Mouse (Mus musculus): ENCODE data around the gene Ttll12. TPM values are rescaled to one million over a fixed set of nuclear protein-coding genes. Genes with fewer than 3 reads are reported as not detected.
A peak's percentile ranks its signal among the peaks of the same experiment; 100 is the strongest.

Gene Ttll12
- polyA plus RNA-seq, 1 experiment from 2014 or later = 36.2 TPM

DNA sequence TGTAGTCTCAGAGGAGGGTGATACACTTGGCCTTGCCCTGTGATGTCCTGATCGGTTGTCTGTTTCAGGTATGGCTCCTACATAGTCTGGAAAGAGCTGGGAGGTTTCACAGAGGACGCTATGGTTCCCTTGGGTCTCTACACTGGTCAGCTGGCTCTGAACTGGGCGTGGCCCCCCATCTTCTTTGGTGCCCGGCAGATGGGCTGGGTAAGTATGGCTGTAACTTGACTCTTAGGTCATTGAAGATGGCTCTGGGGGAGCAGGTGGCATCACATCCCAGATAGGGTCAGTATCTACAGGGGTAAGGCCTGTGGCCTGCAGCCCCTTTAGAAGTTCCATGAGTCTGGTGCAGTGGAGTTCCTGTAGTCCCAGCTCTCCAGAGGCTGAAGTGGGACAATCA lies 22.8 kb downstream of the Ttll12 start:
- Histone ChIP-seq H3K4me3 (ENCODE audit: low read depth, low read length) (no peak overlapping the region), H3K9me3 (ENCODE audit: control insufficient read depth, low read length) (no peaks in the 10 kb centered on the region), H3K27ac (ENCODE audit: low read depth) (no peak overlapping the region), H3K9ac (ENCODE audit: low read length) (no peak overlapping the region), H3K36me3 (ENCODE audit: control insufficient read depth, insufficient read depth, low read length) (peaks cover 23% of the 10 kb centered on the region), H3K4me2 (ENCODE audit: low read length) (no peak overlapping the region), H3K4me1 (replicated peaks; ENCODE audit: control insufficient read depth, insufficient read depth, low read length) (no peaks in the 10 kb centered on the region), H3K27me3 (replicated peaks; ENCODE audit: control insufficient read depth, insufficient read depth, low read length) (no peaks in the 10 kb centered on the region)
- 80% methylated on average over 4 of the region's 4 CpGs for WGBS
- ATAC-seq (replicated peaks; ENCODE audit: low FRiP score, low TSS enrichment, low read depth) (no peak), DNase-seq (ENCODE audit: low spot score) (no peak)

DNA sequence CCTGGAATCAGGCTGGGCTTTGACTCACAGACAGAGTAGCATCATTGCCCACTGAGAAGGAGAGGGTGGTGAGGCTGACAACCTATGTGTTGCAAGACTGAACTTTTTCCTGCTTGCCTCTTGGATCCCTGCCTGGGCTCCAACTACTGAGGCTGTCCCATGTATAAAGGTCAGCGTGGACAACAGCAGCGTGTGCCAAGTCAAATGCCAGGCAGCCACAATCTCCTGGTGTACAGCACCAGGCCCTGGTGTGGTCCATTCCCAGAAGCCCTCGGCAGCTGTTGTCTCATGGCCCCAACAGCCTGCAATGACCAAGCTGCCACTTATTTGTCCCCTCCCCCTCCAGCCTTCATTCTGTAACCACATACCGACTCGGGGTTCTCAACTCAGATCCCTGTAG lies 23.3 kb downstream of the Ttll12 start:
- H3K4me3 ChIP-seq (ENCODE audit: low read depth, low read length) = no peak overlapping the region
- WGBS = 82% methylated on average over 5 of the region's 5 CpGs
- H3K27ac ChIP-seq (ENCODE audit: low read depth) = no peak overlapping the region
- H3K4me1 ChIP-seq (replicated peaks; ENCODE audit: control insufficient read depth, insufficient read depth, low read length) = no peaks in the 10 kb centered on the region
- ATAC-seq (replicated peaks; ENCODE audit: low FRiP score, low TSS enrichment, low read depth) (no peak), DNase-seq (ENCODE audit: low spot score) (no peak)
- no peak overlapping the region for H3K4me2 ChIP-seq (ENCODE audit: low read length)
- H3K36me3 ChIP-seq (ENCODE audit: control insufficient read depth, insufficient read depth, low read length) = peaks cover 18% of the 10 kb centered on the region
- no peaks in the 10 kb centered on the region for H3K27me3 ChIP-seq (replicated peaks; ENCODE audit: control insufficient read depth, insufficient read depth, low read length)
- H3K9me3 ChIP-seq (ENCODE audit: control insufficient read depth, low read length) = no peaks in the 10 kb centered on the region
- no peak overlapping the region for H3K9ac ChIP-seq (ENCODE audit: low read length)

DNA sequence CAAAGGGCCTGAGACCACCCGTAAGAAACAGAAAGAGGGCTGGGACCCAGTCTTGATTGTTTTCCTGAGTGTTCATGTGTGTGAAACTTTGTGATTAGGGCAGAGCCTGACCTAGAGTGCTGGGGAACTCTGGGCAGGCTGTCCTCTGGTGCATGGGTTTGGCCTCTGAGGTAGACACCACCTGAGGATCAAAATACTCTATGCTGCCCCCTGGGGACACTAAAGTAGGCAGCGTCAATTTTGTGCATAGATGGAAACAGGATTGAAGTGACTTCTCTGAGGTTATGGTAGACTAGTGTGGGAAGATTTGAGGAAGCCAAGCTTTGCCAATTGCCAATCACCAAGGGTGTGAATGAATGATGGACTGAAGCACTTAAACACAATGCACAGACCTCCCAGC lies 24.3 kb downstream of the Ttll12 start:
- H3K27ac ChIP-seq (ENCODE audit: low read depth) = no peak overlapping the region
- 77% methylated on average over 2 of the region's 2 CpGs for WGBS
- H3K27me3 ChIP-seq (replicated peaks; ENCODE audit: control insufficient read depth, insufficient read depth, low read length) = no peaks in the 10 kb centered on the region
- no peak for ATAC-seq (replicated peaks; ENCODE audit: low FRiP score, low TSS enrichment, low read depth)
- DNase-seq (ENCODE audit: low spot score) = no peak
- H3K9me3 ChIP-seq (ENCODE audit: control insufficient read depth, low read length) = no peaks in the 10 kb centered on the region
- peaks cover 8% of the 10 kb centered on the region for H3K36me3 ChIP-seq (ENCODE audit: control insufficient read depth, insufficient read depth, low read length)
- H3K4me2 ChIP-seq (ENCODE audit: low read length) = no peak overlapping the region
- no peak overlapping the region for H3K9ac ChIP-seq (ENCODE audit: low read length)
- H3K4me1 ChIP-seq (replicated peaks; ENCODE audit: control insufficient read depth, insufficient read depth, low read length) = no peaks in the 10 kb centered on the region
- H3K4me3 ChIP-seq (ENCODE audit: low read depth, low read length) = no peak overlapping the region

DNA sequence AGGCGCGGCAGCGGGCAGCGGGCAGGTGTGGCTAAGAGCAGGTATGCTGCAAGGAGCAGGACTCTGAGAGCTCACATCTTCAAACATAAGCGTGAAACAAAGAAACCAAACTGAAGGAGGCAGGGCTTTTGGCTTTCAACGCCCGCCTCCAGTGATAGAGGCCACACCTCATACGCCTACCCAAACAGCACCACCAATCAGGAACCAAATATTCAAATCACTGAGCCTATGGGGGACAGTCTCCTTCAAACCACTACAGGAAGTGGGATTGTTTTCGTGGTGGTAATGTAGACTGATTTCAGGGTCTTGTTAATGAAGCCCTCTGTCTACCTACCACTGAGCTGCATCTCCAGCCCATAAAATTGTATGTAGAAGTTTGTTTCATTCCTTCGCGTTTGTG lies 25.3 kb downstream of the Ttll12 start:
- WGBS = 55% methylated on average over 11 of the region's 11 CpGs
- Histone ChIP-seq H3K4me1 (replicated peaks; ENCODE audit: control insufficient read depth, insufficient read depth, low read length) (no peaks in the 10 kb centered on the region), H3K27ac (ENCODE audit: low read depth) (no peak overlapping the region), H3K4me2 (ENCODE audit: low read length) (no peak overlapping the region), H3K36me3 (ENCODE audit: control insufficient read depth, insufficient read depth, low read length) (no peaks in the 10 kb centered on the region), H3K27me3 (replicated peaks; ENCODE audit: control insufficient read depth, insufficient read depth, low read length) (no peaks in the 10 kb centered on the region), H3K9me3 (ENCODE audit: control insufficient read depth, low read length) (no peaks in the 10 kb centered on the region), H3K9ac (ENCODE audit: low read length) (no peak overlapping the region), H3K4me3 (ENCODE audit: low read depth, low read length) (no peak overlapping the region)
- no peak for DNase-seq (ENCODE audit: low spot score)
- ATAC-seq (replicated peaks; ENCODE audit: low FRiP score, low TSS enrichment, low read depth) = no peak

DNA sequence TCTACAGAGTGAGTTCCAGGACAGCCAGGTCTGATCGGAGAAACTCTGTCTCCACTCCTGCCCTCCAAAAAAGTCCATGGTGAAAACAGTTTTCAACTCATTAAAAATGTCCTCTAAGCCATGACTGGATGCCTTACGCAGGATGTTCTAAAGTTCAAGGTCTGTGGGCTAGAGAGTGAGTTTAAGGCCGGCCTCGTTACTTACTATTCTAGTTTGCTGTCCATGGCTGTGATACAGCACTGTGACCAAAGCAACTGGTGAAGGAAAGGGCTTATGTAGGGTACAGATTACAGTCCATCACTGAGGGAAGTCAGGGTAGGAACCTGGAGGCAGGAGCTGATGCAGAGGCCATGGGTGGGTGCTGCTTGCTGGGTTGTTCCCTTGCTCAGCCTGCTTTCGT lies 26.4 kb downstream of the Ttll12 start:
- no peak for DNase-seq (ENCODE audit: low spot score)
- H3K36me3 ChIP-seq (ENCODE audit: control insufficient read depth, insufficient read depth, low read length) = no peaks in the 10 kb centered on the region
- H3K9me3 ChIP-seq (ENCODE audit: control insufficient read depth, low read length) = no peaks in the 10 kb centered on the region
- no peaks in the 10 kb centered on the region for H3K27me3 ChIP-seq (replicated peaks; ENCODE audit: control insufficient read depth, insufficient read depth, low read length)
- no peak overlapping the region for H3K4me2 ChIP-seq (ENCODE audit: low read length)
- WGBS = 94% methylated on average over 5 of the region's 5 CpGs
- H3K4me3 ChIP-seq (ENCODE audit: low read depth, low read length) = no peak overlapping the region
- no peaks in the 10 kb centered on the region; the same call in 1 of the 2 replicates for H3K4me1 ChIP-seq (replicated peaks; ENCODE audit: control insufficient read depth, insufficient read depth, low read length)
- no peak overlapping the region for H3K9ac ChIP-seq (ENCODE audit: low read length)
- no peak for ATAC-seq (replicated peaks; ENCODE audit: low FRiP score, low TSS enrichment, low read depth)
- H3K27ac ChIP-seq (ENCODE audit: low read depth) = no peak overlapping the region

DNA sequence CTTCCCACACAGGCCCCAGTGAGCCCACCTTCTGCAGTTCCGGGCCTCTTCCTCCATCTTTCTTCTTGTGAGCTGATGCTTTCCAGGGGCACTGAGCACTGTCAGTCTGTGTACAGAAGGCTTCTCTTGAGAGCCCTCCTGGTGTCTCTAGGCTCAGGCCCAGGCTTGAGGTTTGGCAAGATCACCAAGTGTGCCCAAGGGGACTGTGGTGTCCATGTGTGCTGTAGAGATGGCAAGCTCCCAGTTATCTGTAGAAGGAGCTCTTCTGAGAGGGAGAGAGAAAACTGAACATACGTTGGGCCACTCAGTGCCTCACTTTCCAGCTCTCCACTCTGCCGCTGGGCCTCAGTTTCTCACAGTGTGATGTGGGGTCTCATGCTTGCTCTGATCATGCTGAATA lies 27.2 kb downstream of the Ttll12 start:
- Histone ChIP-seq H3K9me3 (ENCODE audit: control insufficient read depth, low read length) (no peaks in the 10 kb centered on the region), H3K36me3 (ENCODE audit: control insufficient read depth, insufficient read depth, low read length) (no peaks in the 10 kb centered on the region), H3K27ac (ENCODE audit: low read depth) (no peak overlapping the region), H3K4me2 (ENCODE audit: low read length) (no peak overlapping the region), H3K4me3 (ENCODE audit: low read depth, low read length) (no peak overlapping the region), H3K27me3 (replicated peaks; ENCODE audit: control insufficient read depth, insufficient read depth, low read length) (no peaks in the 10 kb centered on the region), H3K9ac (ENCODE audit: low read length) (no peak overlapping the region), H3K4me1 (replicated peaks; ENCODE audit: control insufficient read depth, insufficient read depth, low read length) (peaks cover 8% of the 10 kb centered on the region)
- ATAC-seq (replicated peaks; ENCODE audit: low FRiP score, low TSS enrichment, low read depth) = no peak
- no peak for DNase-seq (ENCODE audit: low spot score)
- 93% methylated on average over 3 of the region's 3 CpGs for WGBS

DNA sequence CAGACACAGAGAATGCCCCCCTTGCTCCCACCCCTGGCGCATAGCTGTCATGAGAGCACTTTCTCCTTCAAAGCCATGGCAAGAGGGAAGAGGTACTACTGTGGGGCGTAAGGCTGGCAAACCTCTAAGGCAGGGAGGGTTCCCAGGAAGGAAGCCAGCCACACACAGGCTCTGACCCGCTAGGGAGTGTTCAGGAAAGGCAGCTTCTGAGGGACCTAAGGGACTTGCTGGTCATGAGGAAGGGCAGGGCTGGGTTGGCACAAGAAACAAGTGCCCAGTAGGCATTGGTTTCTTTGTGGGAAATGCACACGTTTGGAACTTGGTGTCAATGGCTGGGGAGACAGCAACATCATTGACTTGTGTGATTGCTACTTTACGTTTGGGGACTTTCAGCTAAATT lies 29.0 kb downstream of the Ttll12 start:
- Histone ChIP-seq H3K4me3 (ENCODE audit: low read depth, low read length) (no peak overlapping the region), H3K9ac (ENCODE audit: low read length) (no peak overlapping the region), H3K4me2 (ENCODE audit: low read length) (no peak overlapping the region), H3K27me3 (replicated peaks; ENCODE audit: control insufficient read depth, insufficient read depth, low read length) (no peaks in the 10 kb centered on the region), H3K27ac (ENCODE audit: low read depth) (no peak overlapping the region), H3K9me3 (ENCODE audit: control insufficient read depth, low read length) (no peaks in the 10 kb centered on the region), H3K36me3 (ENCODE audit: control insufficient read depth, insufficient read depth, low read length) (no peaks in the 10 kb centered on the region), H3K4me1 (replicated peaks; ENCODE audit: control insufficient read depth, insufficient read depth, low read length) (peaks cover 8% of the 10 kb centered on the region)
- DNase-seq (ENCODE audit: low spot score) = no peak
- 75% methylated on average over 5 of the region's 5 CpGs for WGBS
- ATAC-seq (replicated peaks; ENCODE audit: low FRiP score, low TSS enrichment, low read depth) = no peak

DNA sequence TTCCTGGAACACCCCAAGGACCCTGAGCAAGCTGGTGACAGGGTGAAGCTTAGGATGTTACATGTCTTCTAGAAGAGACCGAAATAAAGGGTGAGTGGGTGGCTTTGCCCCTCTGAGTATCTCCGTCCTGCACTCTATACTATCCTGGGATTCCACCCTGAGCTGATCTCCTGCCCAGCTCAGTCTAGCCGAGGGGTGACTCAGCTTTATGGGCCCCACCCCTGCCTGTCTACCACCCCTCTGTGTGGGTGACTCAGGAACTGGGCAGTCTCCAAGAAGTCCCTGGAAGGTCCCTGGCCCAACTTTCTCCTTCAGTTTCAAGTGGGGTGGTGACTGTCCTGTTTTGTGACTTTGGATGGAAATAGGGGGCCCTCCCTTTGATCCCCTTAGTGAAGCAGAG lies 29.5 kb downstream of the Ttll12 start:
- no peaks in the 10 kb centered on the region for H3K9me3 ChIP-seq (ENCODE audit: control insufficient read depth, low read length)
- no peak overlapping the region for H3K27ac ChIP-seq (ENCODE audit: low read depth)
- no peaks in the 10 kb centered on the region for H3K27me3 ChIP-seq (replicated peaks; ENCODE audit: control insufficient read depth, insufficient read depth, low read length)
- no peak overlapping the region for H3K9ac ChIP-seq (ENCODE audit: low read length)
- ATAC-seq (replicated peaks; ENCODE audit: low FRiP score, low TSS enrichment, low read depth) (no peak), DNase-seq (ENCODE audit: low spot score) (no peak)
- WGBS = 83% methylated on average over 3 of the region's 3 CpGs
- H3K4me1 ChIP-seq (replicated peaks; ENCODE audit: control insufficient read depth, insufficient read depth, low read length) = peaks cover 8% of the 10 kb centered on the region
- H3K4me2 ChIP-seq (ENCODE audit: low read length) = no peak overlapping the region
- no peaks in the 10 kb centered on the region for H3K36me3 ChIP-seq (ENCODE audit: control insufficient read depth, insufficient read depth, low read length)
- no peak overlapping the region for H3K4me3 ChIP-seq (ENCODE audit: low read depth, low read length)

DNA sequence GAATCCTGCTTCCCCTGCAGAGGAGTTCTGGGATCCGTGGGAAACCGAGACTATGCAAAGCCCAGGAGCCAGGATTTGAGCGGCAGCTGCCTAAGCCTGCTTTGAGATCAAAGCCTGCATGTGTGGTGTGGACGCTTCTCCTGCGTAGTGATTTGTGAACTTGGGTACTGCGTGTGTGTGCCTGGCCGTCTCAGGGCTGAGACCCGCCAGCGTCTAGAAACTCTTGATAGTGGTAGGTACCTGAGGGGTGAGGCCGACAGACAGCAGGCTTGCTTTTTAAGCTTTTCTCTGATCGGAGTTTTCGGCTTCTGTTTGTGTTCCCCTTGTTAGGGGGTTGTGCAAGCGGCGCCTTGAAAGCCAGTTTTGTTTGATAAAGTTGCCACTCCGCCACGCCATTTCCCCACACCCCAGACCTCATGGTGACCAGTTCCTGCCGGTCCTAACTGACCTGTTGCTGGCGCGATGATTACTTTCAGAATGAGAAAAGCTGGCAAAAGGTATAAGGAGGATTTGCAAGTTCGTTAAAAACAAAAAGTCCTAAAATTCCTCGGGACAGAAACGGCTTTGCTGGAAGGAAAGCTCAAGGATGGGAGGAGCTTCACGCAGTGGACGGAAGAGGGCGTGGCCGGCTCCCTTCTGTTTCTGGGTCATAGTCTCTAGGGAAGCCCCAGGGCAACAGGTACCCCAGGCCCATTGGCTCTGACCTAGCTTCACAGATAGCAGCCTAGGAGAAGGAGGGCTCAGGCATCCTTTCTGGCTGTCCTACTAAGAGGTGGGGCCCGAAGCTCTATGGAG lies 30.9 kb downstream of the Ttll12 start:
- Histone ChIP-seq H3K9me3 (ENCODE audit: control insufficient read depth, low read length) (no peaks in the 10 kb centered on the region), H3K9ac (ENCODE audit: low read length) (peak overlapping the region; percentile 67), H3K27ac (ENCODE audit: low read depth) (peak overlapping the region; percentile 36; the same call in 1 of the 2 replicates), H3K4me2 (ENCODE audit: low read length) (peak overlapping the region; percentile 98), H3K4me1 (replicated peaks; ENCODE audit: control insufficient read depth, insufficient read depth, low read length) (peaks cover 8% of the 10 kb centered on the region), H3K4me3 (ENCODE audit: low read depth, low read length) (peak overlapping the region; percentile 63), H3K36me3 (ENCODE audit: control insufficient read depth, insufficient read depth, low read length) (no peaks in the 10 kb centered on the region), H3K27me3 (replicated peaks; ENCODE audit: control insufficient read depth, insufficient read depth, low read length) (no peaks in the 10 kb centered on the region)
- WGBS = 2% methylated on average over 27 of the region's 27 CpGs
- ATAC-seq (replicated peaks; ENCODE audit: low FRiP score, low TSS enrichment, low read depth) (peak; percentile 48), DNase-seq (ENCODE audit: low spot score) (peak; percentile 81)

All from intestine, embryonic 14.5 days (tissue).